Comparison of ENCODE assay signal across 11 mouse cellular contexts in genomic region chr8:55025851-55026660, GRCm38 (mm10).
DNase-seq lines count a peak whose midpoint lies in the region; ATAC-seq and TF ChIP-seq lines count a peak whose summit lies in the region.
"Had no signal": no experiment of that assay in that cellular context is flagged by ENCODE, and none has a peak within 500 bp of the region (broad histone marks: within the 10 kb centered on the region; RNA-seq: fewer than 3 reads in every experiment).

No protein-coding gene starts in this region.

- peaks cover 14% of the 10 kb centered on the region for H3K4me1 ChIP-seq in forebrain, embryonic 10.5 days
- peaks cover 11% of the 10 kb centered on the region for H3K4me1 ChIP-seq in hindbrain, embryonic 15.5 days (replicated peaks)
- H3K4me1 ChIP-seq in neural tube, embryonic 14.5 days (ENCODE audit: control insufficient read depth, insufficient read depth, low read length), result peaks cover 8% of the 10 kb centered on the region; the same call in 1 of the 2 replicates
- H3K4me1 ChIP-seq in thymus, adult 2 months (replicated peaks; ENCODE audit: control insufficient read depth, insufficient read depth, low read length), result no peaks in the 10 kb centered on the region

- ATAC-seq in hindbrain, embryonic 15.5 days (ENCODE audit: low FRiP score, low read depth), result no peak
- no peak for ATAC-seq in neural tube, embryonic 14.5 days (ENCODE audit: low read depth)

- H3K27me3 ChIP-seq in forebrain, embryonic 10.5 days (ENCODE audit: poor library complexity, severe bottlenecking), result no peaks in the 10 kb centered on the region
- H3K27me3 ChIP-seq in hindbrain, embryonic 15.5 days, result no peaks in the 10 kb centered on the region
- H3K27me3 ChIP-seq in neural tube, embryonic 14.5 days (ENCODE audit: control insufficient read depth, insufficient read depth, low read length), result no peaks in the 10 kb centered on the region
- H3K27me3 ChIP-seq in thymus, adult 2 months (ENCODE audit: control insufficient read depth, insufficient read depth, low read length), result no peaks in the 10 kb centered on the region

- H3K36me3 ChIP-seq in forebrain, embryonic 10.5 days (replicated peaks), result no peaks in the 10 kb centered on the region
- H3K36me3 ChIP-seq in hindbrain, embryonic 15.5 days, result no peaks in the 10 kb centered on the region
- no peaks in the 10 kb centered on the region for H3K36me3 ChIP-seq in neural tube, embryonic 14.5 days (ENCODE audit: control insufficient read depth, insufficient read depth, low read length)
- H3K36me3 ChIP-seq in thymus, adult 2 months (ENCODE audit: control insufficient read depth, insufficient read depth, low read length), result no peaks in the 10 kb centered on the region

- H3K27ac ChIP-seq in forebrain, embryonic 10.5 days, result peak overlapping the region; percentile 75
- H3K27ac ChIP-seq in hindbrain, embryonic 15.5 days (replicated peaks), result peak overlapping the region; percentile 79
- H3K27ac ChIP-seq in neural tube, embryonic 14.5 days (ENCODE audit: low read depth, low read length), result peak overlapping the region; percentile 66
- no peak overlapping the region for H3K27ac ChIP-seq in thymus, adult 2 months (ENCODE audit: control insufficient read depth, insufficient read depth, low read length)

- TF ChIP-seq CTCF in thymus, adult 2 months (IDR thresholded peaks at IDR 0.05; ENCODE audit: borderline replicate concordance, control insufficient read depth, extremely low read depth, insufficient read depth, low read length, poor library complexity), result no peak

- TF ChIP-seq POLR2A in thymus, adult 2 months (IDR thresholded peaks at IDR 0.05; ENCODE audit: control insufficient read depth, extremely low read depth, insufficient read depth, low read length, poor library complexity), result no peak

- 56% methylated on average over 10 of the region's 10 CpGs for WGBS in forebrain, embryonic 10.5 days
- WGBS in hindbrain, embryonic 15.5 days, result 33% methylated on average over 10 of the region's 10 CpGs
- 30% methylated on average over 10 of the region's 10 CpGs for WGBS in neural tube, embryonic 14.5 days
- 77% methylated on average over 10 of the region's 10 CpGs for WGBS in thymus, adult 2 months

- H3K4me3 ChIP-seq in forebrain, embryonic 10.5 days, result no peak overlapping the region
- H3K4me3 ChIP-seq in hindbrain, embryonic 15.5 days, result no peak overlapping the region
- H3K4me3 ChIP-seq in neural tube, embryonic 14.5 days (ENCODE audit: low read depth, low read length), result no peak overlapping the region
- H3K4me3 ChIP-seq in thymus, adult 2 months (ENCODE audit: control insufficient read depth, insufficient read depth, low read length), result no peak overlapping the region

- no peaks in the 10 kb centered on the region for H3K9me3 ChIP-seq in forebrain, embryonic 10.5 days
- no peaks in the 10 kb centered on the region for H3K9me3 ChIP-seq in hindbrain, embryonic 15.5 days
- no peaks in the 10 kb centered on the region for H3K9me3 ChIP-seq in neural tube, embryonic 14.5 days (ENCODE audit: control insufficient read depth, low read length)

- peak; percentile 25 for DNase-seq in embryo, embryonic 11 days
- no peak for DNase-seq in embryo, embryonic 10 days (ENCODE audit: low spot score)
- DNase-seq in forebrain, embryonic 10.5 days (ENCODE audit: extremely low spot score, low spot score), result peak; percentile 19
- no peak for DNase-seq in gastrocnemius, adult 18-20 months (ENCODE audit: low spot score)
- no peak for DNase-seq in lung, postnatal 10 days
- DNase-seq in thymus, adult 2 months, result no peak
- DNase-seq: heart, adult 11 months; kidney, postnatal 14 days had no signal

- no peak overlapping the region; the same call in 1 of the 2 replicates for H3K9ac ChIP-seq in hindbrain, embryonic 15.5 days
- peak overlapping the region; percentile 39; the same call in 1 of the 2 replicates for H3K9ac ChIP-seq in neural tube, embryonic 14.5 days (replicated peaks; ENCODE audit: low read depth, low read length)

- peak overlapping the region; percentile 39 for H3K4me2 ChIP-seq in hindbrain, embryonic 15.5 days
- peak overlapping the region; percentile 32 for H3K4me2 ChIP-seq in neural tube, embryonic 14.5 days (ENCODE audit: low read depth, low read length)
- H3K4me2 ChIP-seq: liver, embryonic 11.5 days had no signal

Comparison
In these comparisons a context has a peak if more than half of its experiments do, and no peak if none do; other contexts are left out.
1. DNase-seq: peak in embryo, embryonic 11 days (single experiment) and forebrain, embryonic 10.5 days (single experiment); none in embryo, embryonic 10 days (single experiment), gastrocnemius, adult 18-20 months (single experiment), lung, postnatal 10 days (single experiment) and thymus, adult 2 months (single experiment).